Mouse (Mus musculus) spleen, postnatal 36 days (tissue): ENCODE measurements around the gene Spint5.
"Not testable (repeated sequence)": the region's sequence is repeated elsewhere in the genome, so short reads cannot be mapped to it uniquely, and the experiment has no call there.

ENCODE experiments used
- DNase-seq, 2 experiments: peaks; one replicate each; pipeline ENCODE4 v3.0.0; 2022; ENCODE audit warnings: low spot score in 2 of 2, mixed read lengths in 1 of 2

Spint5 gene

GRCm38 (mm10) chr2:164715005-164715404 is at the start of gene Spint5:
Gene Spint5 (plus strand): TSS chr2:164715305.
- DNase-seq = no peak

GRCm38 (mm10) chr2:164670261-164670660 is 44.8 kb upstream of the Spint5 start:
- no peak for DNase-seq

- DNase-seq = no peak
These were observed 44.2 kb upstream of the Spint5 start for GRCm38 (mm10) chr2:164670938-164671337.

- no peak for DNase-seq
These were observed 41.1 kb upstream of the Spint5 start, which contains the start of gene Wfdc11 for GRCm38 (mm10) chr2:164673987-164674386. Gene Wfdc11 (minus strand): TSS chr2:164674087.

GRCm38 (mm10) chr2:164676103-164676502 is 39.0 kb upstream of the Spint5 start:
- DNase-seq = no peak

- no peak for DNase-seq
These were observed 38.0 kb upstream of the Spint5 start for GRCm38 (mm10) chr2:164676916-164677685.

- DNase-seq = peak; percentile 56 to 68
These were observed 36.1 kb upstream of the Spint5 start for GRCm38 (mm10) chr2:164678848-164679625.

- peak; percentile 4 to 8 for DNase-seq
These were observed 35.2 kb upstream of the Spint5 start for GRCm38 (mm10) chr2:164679906-164680305.

- no peak for DNase-seq
These were observed 30.3 kb upstream of the Spint5 start, which contains the start of gene Wfdc13 for GRCm38 (mm10) chr2:164684807-164685206. Gene Wfdc13 (plus strand): TSS chr2:164685107.

- no peak for DNase-seq
These were observed 16.9 kb upstream of the Spint5 start, which contains the start of gene Spint4 for GRCm38 (mm10) chr2:164698201-164698600. Gene Spint4 (plus strand): TSS chr2:164698501.

GRCm38 (mm10) chr2:164700959-164701358 is 14.1 kb upstream of the Spint5 start:
- DNase-seq = no peak

GRCm38 (mm10) chr2:164701761-164702160 is 13.3 kb upstream of the Spint5 start:
- DNase-seq = no peak

- DNase-seq = no peak
These were observed 10.9 kb upstream of the Spint5 start for GRCm38 (mm10) chr2:164704235-164704634.

GRCm38 (mm10) chr2:164705328-164705727 is 9.8 kb upstream of the Spint5 start:
- DNase-seq = no peak

- no peak for DNase-seq
These were observed 9.1 kb upstream of the Spint5 start for GRCm38 (mm10) chr2:164705991-164706390.

- DNase-seq = not testable (repeated sequence)
These were observed 1.2 kb downstream of the Spint5 start for GRCm38 (mm10) chr2:164716194-164716786.

- DNase-seq = no peak
These were observed 8.2 kb downstream of the Spint5 start for GRCm38 (mm10) chr2:164723276-164723675.

GRCm38 (mm10) chr2:164725895-164726619 is 11.0 kb downstream of the Spint5 start:
- peak; percentile 44 to 57 for DNase-seq

GRCm38 (mm10) chr2:164731719-164732118 is 16.6 kb downstream of the Spint5 start:
- no peak for DNase-seq

GRCm38 (mm10) chr2:164733259-164733658 is 18.2 kb downstream of the Spint5 start:
- no peak for DNase-seq

- DNase-seq = no peak
These were observed 19.7 kb downstream of the Spint5 start for GRCm38 (mm10) chr2:164734839-164735238.

GRCm38 (mm10) chr2:164735446-164735845 is 20.3 kb downstream of the Spint5 start:
- no peak for DNase-seq
